Mouse (Mus musculus): ENCODE results near the gene Stac3.

- TF ChIP-seq CTCF (IDR thresholded peaks at IDR 0.05; ENCODE audit: borderline replicate concordance, extremely low read depth, insufficient read depth, insufficient read length) (no peak), POLR2A (IDR thresholded peaks at IDR 0.05; ENCODE audit: borderline replicate concordance, extremely low read depth, insufficient read depth, insufficient read length, poor library complexity, severe bottlenecking) (no peak)
Observed at GRCm38 (mm10) chr10:127462411-127463096, 38.9 kb upstream of the Stac3 start.
